Mouse (Mus musculus) embryonic facial prominence, embryonic 10.5 days (tissue): ENCODE results near the gene G430095P16Rik. TPM values are rescaled to one million over a fixed set of nuclear protein-coding genes. Genes with fewer than 3 reads are reported as not detected.

ENCODE experiments used
- DNase-seq: peaks from one replicate; pipeline ENCODE4 v3.0.0-alpha.2; 2017; ENCODE audit warnings: low spot score
- H3K27ac ChIP-seq: fragments of 300-500 bp; sonication (generic); replicated peaks from 2 replicates; pipeline ENCODE4 v1.5.1; 2016; ENCODE audit warnings: mild to moderate bottlenecking
- H3K27me3 ChIP-seq: fragments of 300-500 bp; sonication (generic); replicated peaks from 2 replicates; pipeline ENCODE4 v1.6.1; 2016; ENCODE audit warnings: low read depth, mild to moderate bottlenecking; ENCODE audit not compliant: poor library complexity, severe bottlenecking
- H3K36me3 ChIP-seq: fragments of 300-500 bp; sonication (generic); replicated peaks from 2 replicates; pipeline ENCODE4 v1.6.1; 2016; ENCODE audit warnings: mild to moderate bottlenecking, moderate library complexity
- H3K4me1 ChIP-seq: fragments of 300-500 bp; sonication (generic); 2 replicates; pipeline ENCODE4 v1.6.1; 2016
- H3K4me3 ChIP-seq: fragments of 300-500 bp; sonication (generic); 2 replicates; pipeline ENCODE4 v1.5.1; 2016; ENCODE audit warnings: mild to moderate bottlenecking, moderate library complexity
- H3K9me3 ChIP-seq: fragments of 300-500 bp; sonication (generic); 2 replicates; pipeline ENCODE4 v1.6.1; 2016; ENCODE audit warnings: mild to moderate bottlenecking
- WGBS: fragments of 180-500 bp; shearing (Covaris S2); methylation state at CpG from one replicate; pipeline ENCODE4 v1.1.7; 2016; 5-methylcytosine and 5-hydroxymethylcytosine counted together
- polyA plus RNA-seq: library from polyadenylated mRNA; unstranded; fragments of >200 nt; fragmentation: Nextera tagmentation; extraction: Ambion mirVana; gene quantifications from 2 replicates; pipeline ENCODE4 v1.2.1, GENCODE M21; 2016

Gene G430095P16Rik
- polyA plus RNA-seq, 1 experiment from 2014 or later, result 3.6 TPM

GRCm38 (mm10) chr8:84697166-84698130, 25.4 kb upstream of the G430095P16Rik start:
- Histone ChIP-seq H3K9me3 (no peaks in the 10 kb centered on the region), H3K36me3 (peaks cover 79% of the 10 kb centered on the region), H3K4me3 (no peak overlapping the region), H3K27me3 (peaks cover 30% of the 10 kb centered on the region), H3K27ac (no peak overlapping the region), H3K4me1 (peaks cover 12% of the 10 kb centered on the region)
- 91% methylated on average over 14 of the region's 14 CpGs for WGBS
- DNase-seq, result no peak

- no peak for DNase-seq
- H3K36me3 ChIP-seq, result peaks cover 70% of the 10 kb centered on the region
- peaks cover 38% of the 10 kb centered on the region for H3K27me3 ChIP-seq
- no peaks in the 10 kb centered on the region for H3K9me3 ChIP-seq
- WGBS, result 91% methylated on average over 5 of the region's 5 CpGs
- peaks cover 12% of the 10 kb centered on the region for H3K4me1 ChIP-seq
- no peak overlapping the region for H3K27ac ChIP-seq
- H3K4me3 ChIP-seq, result no peak overlapping the region
Measured at GRCm38 (mm10) chr8:84698288-84698687, 24.5 kb upstream of the G430095P16Rik start.

- peaks cover 18% of the 10 kb centered on the region for H3K4me1 ChIP-seq
- no peak overlapping the region for H3K27ac ChIP-seq
- H3K27me3 ChIP-seq, result peaks cover 45% of the 10 kb centered on the region
- H3K4me3 ChIP-seq, result no peak overlapping the region
- no peak for DNase-seq
- H3K36me3 ChIP-seq, result peaks cover 64% of the 10 kb centered on the region
- 92% methylated on average over 9 of the region's 9 CpGs for WGBS
- no peaks in the 10 kb centered on the region for H3K9me3 ChIP-seq
Measured at GRCm38 (mm10) chr8:84698929-84699401, 23.8 kb upstream of the G430095P16Rik start.

GRCm38 (mm10) chr8:84699861-84700322, 22.9 kb upstream of the G430095P16Rik start:
- H3K4me3 ChIP-seq, result peak overlapping the region; percentile 8; the same call in 1 of the 2 replicates
- H3K27ac ChIP-seq, result no peak overlapping the region
- H3K9me3 ChIP-seq, result no peaks in the 10 kb centered on the region
- H3K4me1 ChIP-seq, result peaks cover 26% of the 10 kb centered on the region
- WGBS, result 69% methylated on average over 7 of the region's 7 CpGs
- DNase-seq, result peak; percentile 66
- H3K36me3 ChIP-seq, result peaks cover 54% of the 10 kb centered on the region
- peaks cover 54% of the 10 kb centered on the region for H3K27me3 ChIP-seq

- Histone ChIP-seq H3K27ac (no peak overlapping the region), H3K4me1 (peaks cover 33% of the 10 kb centered on the region), H3K27me3 (peaks cover 61% of the 10 kb centered on the region), H3K36me3 (peaks cover 48% of the 10 kb centered on the region), H3K4me3 (no peak overlapping the region; the same call in 1 of the 2 replicates), H3K9me3 (no peaks in the 10 kb centered on the region)
- 79% methylated on average over 5 of the region's 5 CpGs for WGBS
- DNase-seq, result no peak
Measured at GRCm38 (mm10) chr8:84700526-84700925, 22.3 kb upstream of the G430095P16Rik start.

- DNase-seq, result peak; percentile 66
- peak within 1 kb of the TSS; percentile 10; the same call in 1 of the 2 replicates for H3K27ac ChIP-seq
Measured at GRCm38 (mm10) chr8:84700941-84701911, 21.6 kb upstream of the G430095P16Rik start, which contains the start of gene Lyl1. Lyl1 (plus strand) TSS chr8:84701457.

GRCm38 (mm10) chr8:84702561-84702960, 20.2 kb upstream of the G430095P16Rik start:
- WGBS, result 80% methylated on average over 9 of the region's 9 CpGs
- Histone ChIP-seq H3K4me3 (peak overlapping the region; percentile 51), H3K36me3 (peaks cover 28% of the 10 kb centered on the region), H3K27ac (peak overlapping the region; percentile 10; the same call in 1 of the 2 replicates), H3K4me1 (peaks cover 47% of the 10 kb centered on the region), H3K9me3 (no peaks in the 10 kb centered on the region), H3K27me3 (peaks cover 78% of the 10 kb centered on the region)
- DNase-seq, result no peak

More at GRCm38 (mm10) chr8:84700941-84701911, 21.6 kb upstream of the G430095P16Rik start, which contains the start of gene Lyl1:
- Histone ChIP-seq H3K36me3 (peaks cover 41% of the 10 kb centered on the region), H3K27me3 (peaks cover 65% of the 10 kb centered on the region), H3K9me3 (no peaks in the 10 kb centered on the region), H3K4me3 (peak within 1 kb of the TSS; percentile 51), H3K4me1 (peaks cover 35% of the 10 kb centered on the region)
- WGBS, result 9% methylated on average over 34 of the region's 34 CpGs

GRCm38 (mm10) chr8:84702963-84703465, 19.8 kb upstream of the G430095P16Rik start:
- Histone ChIP-seq H3K27me3 (peaks cover 83% of the 10 kb centered on the region), H3K36me3 (peaks cover 23% of the 10 kb centered on the region), H3K4me1 (peaks cover 52% of the 10 kb centered on the region), H3K27ac (0 out of 2 replicates have a peak overlapping the region, but pooled peaks have one; percentile 10), H3K4me3 (peak overlapping the region; percentile 51), H3K9me3 (no peaks in the 10 kb centered on the region)
- DNase-seq, result no peak
- 77% methylated on average over 6 of the region's 6 CpGs for WGBS

GRCm38 (mm10) chr8:84703466-84704249, 19.1 kb upstream of the G430095P16Rik start:
- no peak for DNase-seq
- H3K36me3 ChIP-seq, result peaks cover 17% of the 10 kb centered on the region
- peaks cover 56% of the 10 kb centered on the region for H3K4me1 ChIP-seq
- no peak overlapping the region for H3K27ac ChIP-seq
- H3K9me3 ChIP-seq, result no peaks in the 10 kb centered on the region
- H3K4me3 ChIP-seq, result peak overlapping the region; percentile 51
- 8% methylated on average over 38 of the region's 38 CpGs for WGBS
- peaks cover 89% of the 10 kb centered on the region for H3K27me3 ChIP-seq

GRCm38 (mm10) chr8:84704356-84704755, 18.5 kb upstream of the G430095P16Rik start:
- WGBS, result under 1% methylated on average over 16 of the region's 16 CpGs
- DNase-seq, result peak; percentile 89
- Histone ChIP-seq H3K4me1 (peaks cover 63% of the 10 kb centered on the region), H3K36me3 (peaks cover 10% of the 10 kb centered on the region), H3K9me3 (no peaks in the 10 kb centered on the region), H3K27me3 (peaks cover 96% of the 10 kb centered on the region), H3K4me3 (peak overlapping the region; percentile 51), H3K27ac (no peak overlapping the region)
